Mouse (Mus musculus): Measurements from ENCODE around the gene Lrrc46. TPM values are rescaled to one million over a fixed set of nuclear protein-coding genes. Genes with fewer than 3 reads are reported as not detected.

Gene Lrrc46
- polyA plus RNA-seq, 1 experiment from 2014 or later, result 0.17 TPM

DNA sequence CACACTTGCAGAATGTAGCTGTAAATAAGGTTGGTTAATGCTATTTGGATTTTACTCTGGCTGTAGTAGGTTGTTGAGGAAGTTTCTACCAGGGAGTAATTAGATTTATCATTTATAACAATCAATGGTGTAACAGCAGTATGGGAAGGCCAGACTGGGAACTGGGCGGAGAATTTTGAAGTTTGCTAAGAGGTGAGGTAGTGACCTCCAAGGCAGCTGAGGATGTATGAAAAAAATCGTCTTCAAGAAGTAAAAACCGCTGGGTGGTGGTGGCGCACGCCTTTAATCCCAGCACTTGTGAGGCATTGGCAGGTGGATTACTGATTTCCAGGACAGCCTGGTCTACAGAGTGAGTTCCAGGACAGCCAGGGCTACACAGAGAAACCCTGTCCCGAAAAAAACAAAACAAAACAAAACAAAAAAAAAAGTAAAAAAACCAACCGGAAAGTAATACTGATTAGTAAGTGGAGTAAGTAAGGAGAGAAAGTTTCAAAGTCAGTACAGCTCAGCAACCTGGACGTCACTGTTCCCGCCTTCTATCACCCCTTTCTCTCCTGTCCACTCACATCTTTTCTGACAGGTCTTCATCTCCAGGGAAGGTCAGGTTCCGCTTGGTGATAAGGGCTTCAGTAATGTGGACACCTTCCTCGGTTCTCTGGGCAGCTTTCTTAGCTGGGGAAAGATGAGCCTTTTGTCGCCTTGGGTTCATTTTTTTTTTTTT lies 746 bp downstream of the Lrrc46 start:
- 37% methylated on average over 12 of the region's 12 CpGs for WGBS
- no peak overlapping the region for H3K27ac ChIP-seq (ENCODE audit: low read depth, low read length)
- no peak for TF ChIP-seq CTCF (IDR thresholded peaks at IDR 0.05; ENCODE audit: low read depth)
- H3K4me2 ChIP-seq (replicated peaks; ENCODE audit: low read depth), result peak overlapping the region; percentile 86
- H3K9ac ChIP-seq (ENCODE audit: low read depth, low read length), result no peak overlapping the region
- H3K4me3 ChIP-seq (ENCODE audit: low read depth, low read length), result peak overlapping the region; percentile 81
- peaks cover 7% of the 10 kb centered on the region; the same call in 1 of the 2 replicates for H3K36me3 ChIP-seq (ENCODE audit: control insufficient read depth, insufficient read depth)
- H3K4me1 ChIP-seq (replicated peaks; ENCODE audit: control insufficient read depth, insufficient read depth, low read length), result 0 out of 2 replicates have a peak, but pooled peaks cover 3% of the 10 kb centered on the region
- no peak for ATAC-seq
- H3K27me3 ChIP-seq (replicated peaks; ENCODE audit: control insufficient read depth, insufficient read depth, low read length), result no peaks in the 10 kb centered on the region
- no peaks in the 10 kb centered on the region for H3K9me3 ChIP-seq (ENCODE audit: control insufficient read depth)

DNA sequence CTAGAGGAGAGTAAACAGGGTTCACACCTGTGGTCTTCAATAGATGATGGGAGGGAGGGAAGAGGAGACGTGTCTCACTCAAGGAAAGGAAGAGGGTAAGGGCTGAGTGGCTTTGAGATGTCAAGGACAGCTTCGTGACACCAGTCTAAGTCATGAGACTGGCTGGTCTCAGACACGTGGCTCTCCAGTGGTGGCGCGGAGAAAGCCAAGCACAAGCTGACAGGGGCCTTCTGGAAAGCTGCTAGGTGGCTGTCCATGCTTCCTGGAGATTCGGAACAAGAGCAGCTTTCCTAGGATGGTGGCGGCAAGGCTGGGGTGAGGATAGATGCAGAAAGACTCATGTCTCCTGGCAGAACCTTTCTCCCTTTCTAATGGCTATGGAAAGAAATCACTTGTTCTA lies 2.3 kb downstream of the Lrrc46 start:
- 58% methylated on average over 7 of the region's 7 CpGs for WGBS
- ATAC-seq, result no peak

DNA sequence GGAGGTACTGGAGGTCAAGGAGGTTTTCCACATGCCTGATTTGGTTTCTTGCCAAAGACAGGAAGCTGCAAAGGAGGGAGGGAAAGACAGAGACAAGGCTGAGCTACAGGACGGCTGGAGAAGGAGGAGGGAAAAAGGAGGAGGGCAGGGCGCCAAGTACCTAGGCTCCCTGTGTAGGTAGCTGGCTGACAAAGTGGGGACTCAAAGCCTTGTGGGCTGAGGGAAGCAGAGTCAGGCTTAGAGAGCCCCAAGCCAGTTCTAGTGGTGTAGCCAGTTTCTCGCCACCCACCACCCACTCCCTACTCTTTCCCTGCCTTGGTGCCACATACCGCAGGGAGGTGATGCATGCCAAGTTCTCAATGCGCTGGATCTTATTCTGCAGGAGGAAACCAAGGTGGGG lies 5.1 kb downstream of the Lrrc46 start:
- Histone ChIP-seq H3K9me3 (ENCODE audit: control insufficient read depth) (no peaks in the 10 kb centered on the region), H3K4me3 (ENCODE audit: low read depth, low read length) (no peak overlapping the region), H3K9ac (ENCODE audit: low read depth, low read length) (no peak overlapping the region), H3K27ac (ENCODE audit: low read depth, low read length) (no peak overlapping the region), H3K36me3 (ENCODE audit: control insufficient read depth, insufficient read depth) (peaks cover 13% of the 10 kb centered on the region; the same call in 1 of the 2 replicates), H3K4me2 (replicated peaks; ENCODE audit: low read depth) (no peak overlapping the region), H3K4me1 (replicated peaks; ENCODE audit: control insufficient read depth, insufficient read depth, low read length) (no peaks in the 10 kb centered on the region), H3K27me3 (replicated peaks; ENCODE audit: control insufficient read depth, insufficient read depth, low read length) (no peaks in the 10 kb centered on the region)
- no peak for TF ChIP-seq CTCF (IDR thresholded peaks at IDR 0.05; ENCODE audit: low read depth)
- 80% methylated on average over 5 of the region's 5 CpGs for WGBS
- ATAC-seq, result no peak

More for the DNA sequence above, 2.3 kb downstream of the Lrrc46 start:
- no peak overlapping the region for H3K9ac ChIP-seq (ENCODE audit: low read depth, low read length)
- H3K27ac ChIP-seq (ENCODE audit: low read depth, low read length), result no peak overlapping the region
- TF ChIP-seq CTCF (IDR thresholded peaks at IDR 0.05; ENCODE audit: low read depth), result no peak
- H3K27me3 ChIP-seq (replicated peaks; ENCODE audit: control insufficient read depth, insufficient read depth, low read length), result no peaks in the 10 kb centered on the region
- no peak overlapping the region for H3K4me3 ChIP-seq (ENCODE audit: low read depth, low read length)
- H3K4me2 ChIP-seq (replicated peaks; ENCODE audit: low read depth), result no peak overlapping the region
- H3K36me3 ChIP-seq (ENCODE audit: control insufficient read depth, insufficient read depth), result no peaks in the 10 kb centered on the region
- H3K4me1 ChIP-seq (replicated peaks; ENCODE audit: control insufficient read depth, insufficient read depth, low read length), result 0 out of 2 replicates have a peak, but pooled peaks cover 3% of the 10 kb centered on the region
- H3K9me3 ChIP-seq (ENCODE audit: control insufficient read depth), result no peaks in the 10 kb centered on the region

DNA sequence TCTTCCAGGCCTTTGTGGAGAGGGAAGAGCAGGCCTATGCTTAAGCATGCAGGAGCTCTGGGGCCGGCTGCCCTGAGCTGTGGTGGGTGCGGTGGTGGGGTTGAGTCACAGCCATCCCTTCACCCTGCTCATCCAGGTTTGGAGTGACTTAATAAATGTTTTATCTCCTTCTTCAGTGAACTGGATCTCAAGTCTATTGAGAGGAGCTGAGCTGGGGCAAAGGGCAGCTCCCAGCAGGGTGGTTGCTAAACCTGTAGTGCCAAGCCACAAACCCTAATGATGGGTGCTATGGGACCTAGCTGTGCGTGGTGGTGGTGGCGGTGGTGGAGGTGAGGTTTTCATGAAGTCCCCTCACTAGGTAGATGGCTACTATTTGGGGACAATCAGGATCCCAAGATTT lies 7.4 kb downstream of the Lrrc46 start:
- Histone ChIP-seq H3K4me3 (ENCODE audit: low read depth, low read length) (no peak overlapping the region), H3K9ac (ENCODE audit: low read depth, low read length) (no peak overlapping the region), H3K27me3 (replicated peaks; ENCODE audit: control insufficient read depth, insufficient read depth, low read length) (no peaks in the 10 kb centered on the region), H3K4me2 (replicated peaks; ENCODE audit: low read depth) (no peak overlapping the region), H3K4me1 (replicated peaks; ENCODE audit: control insufficient read depth, insufficient read depth, low read length) (peaks cover 2% of the 10 kb centered on the region; the same call in 1 of the 2 replicates), H3K27ac (ENCODE audit: low read depth, low read length) (no peak overlapping the region), H3K36me3 (ENCODE audit: control insufficient read depth, insufficient read depth) (peaks cover 13% of the 10 kb centered on the region; the same call in 1 of the 2 replicates), H3K9me3 (ENCODE audit: control insufficient read depth) (no peaks in the 10 kb centered on the region)
- 76% methylated on average over 4 of the region's 4 CpGs for WGBS
- TF ChIP-seq CTCF (IDR thresholded peaks at IDR 0.05; ENCODE audit: low read depth), result no peak
- no peak for ATAC-seq

GRCm38 (mm10) chr11:97032499-97032898 lies 8.7 kb downstream of the Lrrc46 start:
- TF ChIP-seq CTCF (IDR thresholded peaks at IDR 0.05; ENCODE audit: low read depth), result no peak
- Histone ChIP-seq H3K4me2 (replicated peaks; ENCODE audit: low read depth) (no peak overlapping the region), H3K27ac (ENCODE audit: low read depth, low read length) (no peak overlapping the region)

DNA sequence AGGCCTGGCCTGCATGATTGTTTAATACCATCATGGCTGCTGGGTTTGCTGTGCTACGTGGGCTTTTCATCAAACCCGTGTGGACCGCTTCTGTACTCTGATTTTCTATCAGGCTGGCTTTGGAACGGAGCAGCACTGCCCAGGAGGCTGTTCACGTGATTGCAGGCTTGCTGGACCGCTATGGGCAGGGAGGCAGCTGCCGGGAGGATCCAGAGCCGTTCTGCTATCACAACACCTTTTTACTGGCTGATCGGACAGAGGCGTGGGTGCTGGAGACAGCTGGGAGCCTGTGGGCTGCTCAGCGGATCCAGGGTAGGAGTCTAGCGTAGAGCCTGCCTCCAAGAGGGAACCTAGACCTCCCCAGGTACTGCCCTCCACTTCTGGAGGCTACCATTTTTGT lies 9.2 kb downstream of the Lrrc46 start:
- Histone ChIP-seq H3K27ac (ENCODE audit: low read depth, low read length) (no peak overlapping the region), H3K27me3 (replicated peaks; ENCODE audit: control insufficient read depth, insufficient read depth, low read length) (no peaks in the 10 kb centered on the region), H3K4me3 (ENCODE audit: low read depth, low read length) (no peak overlapping the region), H3K4me1 (replicated peaks; ENCODE audit: control insufficient read depth, insufficient read depth, low read length) (peaks cover 2% of the 10 kb centered on the region; the same call in 1 of the 2 replicates), H3K9ac (ENCODE audit: low read depth, low read length) (no peak overlapping the region), H3K36me3 (ENCODE audit: control insufficient read depth, insufficient read depth) (peaks cover 13% of the 10 kb centered on the region; the same call in 1 of the 2 replicates), H3K9me3 (ENCODE audit: control insufficient read depth) (no peaks in the 10 kb centered on the region), H3K4me2 (replicated peaks; ENCODE audit: low read depth) (no peak overlapping the region)
- 79% methylated on average over 12 of the region's 12 CpGs for WGBS
- no peak for ATAC-seq
- TF ChIP-seq CTCF (IDR thresholded peaks at IDR 0.05; ENCODE audit: low read depth), result no peak

More at GRCm38 (mm10) chr11:97032499-97032898, 8.7 kb downstream of the Lrrc46 start:
- Histone ChIP-seq H3K4me3 (ENCODE audit: low read depth, low read length) (no peak overlapping the region), H3K36me3 (ENCODE audit: control insufficient read depth, insufficient read depth) (peaks cover 13% of the 10 kb centered on the region; the same call in 1 of the 2 replicates), H3K9me3 (ENCODE audit: control insufficient read depth) (no peaks in the 10 kb centered on the region), H3K9ac (ENCODE audit: low read depth, low read length) (no peak overlapping the region), H3K4me1 (replicated peaks; ENCODE audit: control insufficient read depth, insufficient read depth, low read length) (peaks cover 2% of the 10 kb centered on the region; the same call in 1 of the 2 replicates), H3K27me3 (replicated peaks; ENCODE audit: control insufficient read depth, insufficient read depth, low read length) (no peaks in the 10 kb centered on the region)
- ATAC-seq, result no peak
- 94% methylated on average over 4 of the region's 4 CpGs for WGBS
